Mouse (Mus musculus) hindbrain, embryonic 10.5 days (tissue): ENCODE measurements around the gene Rabggtb. TPM values are rescaled to one million over a fixed set of nuclear protein-coding genes. Genes with fewer than 3 reads are reported as not detected.
"Not testable (repeated sequence)": the region's sequence is repeated elsewhere in the genome, so short reads cannot be mapped to it uniquely, and the experiment has no call there.

Source experiments
- DNase-seq: peaks from one replicate; pipeline ENCODE4 v3.0.0-alpha.2; 2017; ENCODE audit warnings: low spot score
- H3K27ac ChIP-seq: fragments of 300-500 bp; sonication (generic); 2 replicates; pipeline ENCODE4 v1.5.1; 2016; ENCODE audit warnings: mild to moderate bottlenecking, moderate library complexity
- H3K27me3 ChIP-seq: fragments of 300-500 bp; sonication (generic); 2 replicates; pipeline ENCODE4 v1.6.1; 2016; ENCODE audit warnings: mild to moderate bottlenecking; ENCODE audit not compliant: poor library complexity, insufficient read depth, severe bottlenecking
- H3K36me3 ChIP-seq: fragments of 300-500 bp; sonication (generic); 2 replicates; pipeline ENCODE4 v1.6.1; 2016; ENCODE audit warnings: mild to moderate bottlenecking, moderate library complexity
- H3K4me1 ChIP-seq: fragments of 300-500 bp; sonication (generic); replicated peaks from 2 replicates; pipeline ENCODE4 v1.6.1; 2016; ENCODE audit warnings: mild to moderate bottlenecking
- H3K4me3 ChIP-seq: fragments of 300-500 bp; sonication (generic); 2 replicates; pipeline ENCODE4 v1.5.1; 2016; ENCODE audit warnings: mild to moderate bottlenecking, moderate library complexity
- H3K9me3 ChIP-seq: fragments of 300-500 bp; sonication (generic); 2 replicates; pipeline ENCODE4 v1.6.1; 2016; ENCODE audit warnings: mild to moderate bottlenecking, moderate library complexity
- WGBS: fragments of 180-500 bp; shearing (Covaris S2); methylation state at CpG from one replicate; pipeline ENCODE4 v1.1.7; 2016; 5-methylcytosine and 5-hydroxymethylcytosine counted together
- polyA plus RNA-seq: library from polyadenylated mRNA; unstranded; fragments of >200 nt; fragmentation: Nextera tagmentation; extraction: Ambion mirVana; gene quantifications from 2 replicates; pipeline ENCODE4 v1.2.1, GENCODE M21; 2016

Rabggtb gene
- polyA plus RNA-seq, 1 experiment from 2014 or later, result 31.3 TPM

DNA sequence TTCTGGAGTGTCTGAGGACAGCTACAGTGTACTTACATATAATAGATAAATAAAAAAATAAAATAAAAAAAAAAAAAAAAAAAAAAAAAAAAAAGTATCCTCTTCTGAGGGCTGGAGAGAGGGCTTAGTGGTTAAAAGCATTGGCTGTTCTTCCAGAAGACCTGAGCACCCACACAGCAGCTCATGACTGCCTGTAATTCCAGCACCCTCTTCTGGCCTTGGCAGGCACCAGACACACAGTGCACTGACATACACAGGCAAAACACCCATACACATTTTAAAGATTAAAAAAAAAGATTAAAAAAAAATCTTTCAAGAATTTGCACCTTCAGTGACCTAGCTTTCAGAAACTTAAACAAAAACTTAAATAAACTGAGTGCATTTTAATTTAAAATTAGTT is 26.5 kb downstream of the Rabggtb start:
- no peak for DNase-seq
- no peaks in the 10 kb centered on the region for H3K4me1 ChIP-seq
- no peaks in the 10 kb centered on the region for H3K27me3 ChIP-seq
- H3K9me3 ChIP-seq, result no peaks in the 10 kb centered on the region
- no peak overlapping the region for H3K27ac ChIP-seq
- no peaks in the 10 kb centered on the region for H3K36me3 ChIP-seq
- H3K4me3 ChIP-seq, result no peak overlapping the region

DNA sequence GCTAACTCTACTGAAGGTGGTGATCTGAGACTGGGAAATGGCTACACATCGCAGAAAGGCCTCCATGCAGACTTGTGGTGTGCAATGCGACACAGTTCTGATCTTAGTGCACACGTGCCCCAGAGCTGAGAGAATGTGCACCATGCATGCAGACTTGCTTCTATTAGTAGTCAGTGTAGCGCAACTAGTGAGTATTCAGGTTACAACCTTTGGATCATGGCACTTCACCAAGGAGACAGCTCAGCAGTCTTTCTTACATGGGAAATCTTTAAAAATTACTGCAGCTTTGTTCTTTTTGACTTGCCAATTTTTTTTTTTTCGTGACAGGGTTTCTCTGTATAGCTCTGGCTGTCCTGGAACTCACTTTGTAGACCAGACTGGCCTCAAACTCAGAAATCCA is 41.4 kb downstream of the Rabggtb start:
- H3K36me3 ChIP-seq, result no peaks in the 10 kb centered on the region
- no peaks in the 10 kb centered on the region for H3K27me3 ChIP-seq
- DNase-seq, result no peak
- no peaks in the 10 kb centered on the region for H3K9me3 ChIP-seq
- H3K27ac ChIP-seq, result no peak overlapping the region
- no peak overlapping the region for H3K4me3 ChIP-seq
- WGBS, result 87% methylated on average over 5 of the region's 5 CpGs
- no peaks in the 10 kb centered on the region for H3K4me1 ChIP-seq

DNA sequence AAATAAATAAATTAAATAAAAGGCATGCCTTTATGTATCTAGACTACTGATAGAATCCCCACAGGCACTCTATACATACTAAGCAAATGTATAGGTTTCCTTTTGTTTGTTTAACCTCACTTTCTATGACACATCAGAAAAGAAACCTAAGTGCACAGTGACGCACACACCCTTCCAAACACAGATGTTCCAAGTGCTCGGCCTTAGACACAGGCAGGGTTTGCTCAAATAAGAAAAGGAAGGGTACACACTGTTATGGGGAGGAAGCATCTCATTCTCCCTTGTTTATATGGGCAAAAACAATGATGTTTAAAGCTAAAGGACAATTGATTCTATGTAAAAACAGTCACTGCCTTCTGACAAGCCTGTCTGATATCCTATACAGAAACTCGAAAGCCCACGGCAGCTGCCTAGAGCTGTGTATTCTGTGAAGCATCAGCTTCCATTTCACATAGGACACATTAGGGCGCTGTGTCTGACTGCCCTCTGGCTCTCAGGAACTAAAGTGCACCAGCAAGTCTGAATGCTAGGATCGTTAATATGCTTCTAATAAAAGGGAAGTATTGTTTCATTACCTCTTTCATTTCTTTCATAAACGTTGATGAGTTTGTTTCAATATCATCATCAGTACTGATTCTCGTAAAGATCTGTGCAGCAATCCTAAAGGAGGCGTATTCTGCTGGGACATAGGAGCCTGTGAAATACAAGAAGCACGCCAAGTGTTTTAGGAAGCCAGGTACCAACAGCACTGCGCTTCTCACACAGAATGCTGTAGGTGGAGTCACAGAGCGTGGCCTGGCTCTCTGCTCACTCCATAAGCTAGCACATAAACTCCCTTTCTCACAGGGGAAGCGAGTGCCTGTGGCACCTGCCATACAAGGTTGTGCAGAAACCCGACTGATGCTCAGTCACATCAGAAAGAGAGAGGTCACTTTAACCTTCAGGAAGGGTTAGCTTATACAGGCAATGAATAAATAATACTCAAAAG is 45.4 kb downstream of the Rabggtb start:
- 80% methylated on average over 14 of the region's 14 CpGs for WGBS
- no peak for DNase-seq
- Histone ChIP-seq H3K36me3 (no peaks in the 10 kb centered on the region), H3K4me1 (no peaks in the 10 kb centered on the region), H3K27me3 (no peaks in the 10 kb centered on the region), H3K9me3 (no peaks in the 10 kb centered on the region), H3K4me3 (no peak overlapping the region), H3K27ac (no peak overlapping the region)

DNA sequence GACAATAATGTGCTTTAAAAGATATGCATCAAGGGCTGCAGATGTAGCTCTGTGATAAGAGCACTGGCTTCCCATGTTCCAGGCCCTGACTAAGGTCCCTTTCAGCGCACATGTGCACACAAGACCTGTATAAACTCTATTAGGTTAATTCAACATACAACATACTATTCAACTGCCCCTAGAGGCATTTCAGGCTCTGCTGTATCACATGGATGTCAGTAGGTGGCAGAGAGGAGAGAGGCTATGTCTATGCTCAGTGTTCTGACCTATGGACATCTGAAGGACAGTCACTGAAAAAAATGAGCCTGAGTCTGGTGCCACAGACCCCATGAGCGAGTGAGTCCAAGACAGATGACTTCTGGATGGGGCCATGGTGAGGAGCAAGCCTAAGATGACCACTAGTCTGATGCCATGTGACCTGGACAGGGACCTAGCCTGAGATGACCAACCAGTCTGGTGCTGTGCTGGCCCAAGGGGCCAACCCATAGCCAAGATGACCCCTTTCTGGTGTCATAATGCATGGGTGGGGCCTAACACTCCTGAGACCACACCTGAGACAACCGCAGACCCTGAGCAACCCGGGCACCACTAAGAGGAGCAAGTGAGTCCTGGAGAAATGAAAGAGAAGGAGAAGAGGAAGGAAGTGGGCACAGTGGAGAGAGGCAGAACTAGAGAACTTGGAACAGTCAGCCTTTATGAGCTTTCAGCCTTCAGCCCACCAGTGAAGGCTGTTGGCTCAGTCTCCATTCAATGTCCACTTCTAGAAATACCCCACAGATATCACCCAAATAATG is 48.0 kb downstream of the Rabggtb start:
- WGBS, result 87% methylated on average over 4 of the region's 4 CpGs

DNA sequence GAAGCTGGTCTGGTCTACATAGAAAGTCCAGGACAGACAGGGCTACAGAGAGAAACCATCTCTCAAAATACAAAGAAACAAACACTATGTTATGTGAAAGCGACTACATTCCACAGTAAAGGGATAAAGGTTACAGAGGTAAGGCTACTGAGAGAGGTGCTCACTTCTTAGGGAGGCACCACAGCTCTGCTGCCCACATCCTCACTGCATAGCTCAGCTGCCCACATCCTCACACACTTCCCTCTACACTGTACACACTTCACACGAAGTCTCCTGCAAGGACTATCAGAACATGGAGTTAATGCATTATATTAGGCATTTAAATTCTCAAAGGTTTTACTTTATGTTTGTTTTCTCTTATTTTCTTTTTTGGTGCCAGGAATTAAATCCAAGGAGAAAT is 49.0 kb downstream of the Rabggtb start:
- no peak overlapping the region for H3K4me3 ChIP-seq
- no peak overlapping the region for H3K27ac ChIP-seq
- no peak for DNase-seq
- H3K27me3 ChIP-seq, result no peaks in the 10 kb centered on the region
- no peaks in the 10 kb centered on the region for H3K9me3 ChIP-seq
- 85% methylated on average over 2 of the region's 2 CpGs for WGBS
- no peaks in the 10 kb centered on the region for H3K4me1 ChIP-seq
- no peaks in the 10 kb centered on the region for H3K36me3 ChIP-seq

More for the DNA sequence above, 48.0 kb downstream of the Rabggtb start:
- Histone ChIP-seq H3K27ac (no peak overlapping the region), H3K4me3 (no peak overlapping the region), H3K27me3 (no peaks in the 10 kb centered on the region), H3K36me3 (no peaks in the 10 kb centered on the region), H3K9me3 (no peaks in the 10 kb centered on the region), H3K4me1 (no peaks in the 10 kb centered on the region)
- DNase-seq, result no peak

DNA sequence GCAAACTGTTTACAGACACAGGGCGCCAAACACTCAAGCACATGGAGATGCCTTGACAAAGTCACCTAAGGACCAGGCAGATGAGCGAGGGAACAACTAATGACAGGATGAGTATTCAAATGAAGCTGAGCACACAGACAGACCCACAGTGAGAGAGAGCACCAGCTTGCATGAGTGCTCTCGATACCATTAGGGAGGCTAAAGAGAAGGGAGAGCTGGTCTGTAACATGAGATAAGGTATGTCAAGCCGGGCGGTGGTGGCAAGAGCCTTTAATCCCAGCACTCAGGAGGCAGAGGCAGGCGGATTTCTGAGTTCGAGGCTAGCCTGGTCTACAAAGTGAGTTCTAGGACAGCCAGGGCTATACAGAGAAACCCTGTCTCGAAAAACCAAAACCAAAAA is 52.4 kb downstream of the Rabggtb start:
- not testable (repeated sequence) for H3K4me3 ChIP-seq, H3K27me3 ChIP-seq, H3K9me3 ChIP-seq, H3K27ac ChIP-seq, DNase-seq, H3K4me1 ChIP-seq, H3K36me3 ChIP-seq
- WGBS, result 91% methylated on average over 8 of the region's 8 CpGs

DNA sequence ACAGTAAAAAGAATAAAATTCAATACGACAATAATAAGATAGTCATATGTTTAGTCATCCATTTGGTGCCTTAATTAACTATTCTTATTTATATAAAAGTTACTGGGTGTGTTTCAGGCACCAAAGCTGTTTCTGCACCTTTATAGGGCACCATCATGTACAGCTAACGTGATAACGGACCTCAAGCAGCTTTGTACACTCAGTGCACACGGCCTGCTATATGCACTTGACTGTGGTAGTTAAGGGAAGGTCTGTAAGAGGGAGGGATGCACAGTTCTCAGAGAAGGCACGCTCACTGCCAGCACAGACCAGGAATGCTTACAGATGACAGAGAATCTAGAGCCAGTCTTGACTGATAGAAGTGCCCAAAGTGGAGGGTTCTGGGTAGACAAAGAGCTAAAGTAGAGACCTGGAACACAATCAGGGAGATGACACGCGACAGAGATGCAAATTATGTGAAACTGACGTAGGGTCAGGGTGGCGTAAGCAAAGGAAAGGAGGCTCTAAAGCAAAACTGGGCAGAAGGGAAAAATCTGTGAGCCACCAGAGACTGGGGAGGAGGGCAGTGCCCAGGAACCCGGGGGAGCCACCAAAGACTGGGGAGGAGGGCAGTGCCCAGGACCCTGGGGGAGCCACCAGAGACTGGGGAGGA is 54.3 kb downstream of the Rabggtb start:
- Histone ChIP-seq H3K27ac (no peak overlapping the region), H3K9me3 (no peaks in the 10 kb centered on the region), H3K4me3 (no peak overlapping the region), H3K4me1 (no peaks in the 10 kb centered on the region), H3K27me3 (no peaks in the 10 kb centered on the region), H3K36me3 (no peaks in the 10 kb centered on the region)
- DNase-seq, result no peak
- 86% methylated on average over 10 of the region's 10 CpGs for WGBS

Other genes starting within 250 kb of the Rabggtb start
- 32.4 and 37.8 TPM in 2 replicates for gene St6galnac3, start 187.8 kb downstream of the Rabggtb start, polyA plus RNA-seq
- 0.39 and 0.65 TPM in 2 replicates for gene Asb17, start 68.8 kb downstream of the Rabggtb start, polyA plus RNA-seq
- gene Msh4, start 6.9 kb downstream of the Rabggtb start, polyA plus RNA-seq, result 0.09 and 0.10 TPM in 2 replicates
- gene Acadm, start 31.6 kb upstream of the Rabggtb start, polyA plus RNA-seq, result 43.1 and 51.4 TPM in 2 replicates
- 4.5 and 7.6 TPM in 2 replicates for gene Slc44a5, start 60.4 kb upstream of the Rabggtb start, polyA plus RNA-seq